Mouse (Mus musculus) kidney, postnatal 25 days (tissue): ENCODE results near the gene Mycl.
"Not testable (repeated sequence)": the region's sequence is repeated elsewhere in the genome, so short reads cannot be mapped to it uniquely, and the experiment has no call there.

Experiments used
- DNase-seq, 2 experiments: peaks; one replicate each; pipeline ENCODE4 v3.0.0; 2021; ENCODE audit warnings: mixed read lengths in 2 of 2

Gene Mycl

DNA sequence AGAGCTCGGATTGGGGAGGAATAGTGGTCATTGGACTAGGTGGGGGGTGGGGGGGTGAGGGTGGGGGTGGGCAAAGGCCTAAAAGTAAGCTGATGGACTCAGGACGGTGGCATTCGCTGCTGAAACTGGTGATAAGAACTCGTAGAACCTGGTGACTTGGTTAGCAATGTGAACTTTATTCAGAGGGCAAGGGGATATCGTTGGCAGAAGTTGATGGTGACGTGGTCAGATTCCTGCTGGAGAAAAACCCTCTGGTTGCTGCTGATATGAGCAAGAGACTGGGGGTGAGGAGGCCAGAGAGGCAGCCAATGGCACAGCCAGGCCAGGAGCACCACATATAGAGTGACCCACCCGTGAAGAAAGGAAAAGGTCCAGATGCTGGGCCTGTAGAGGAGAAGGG is 14.2 kb upstream of the Mycl start:
- no peak for DNase-seq

- DNase-seq: no peak
These were observed 13.5 kb upstream of the Mycl start for GRCm38 (mm10) chr4:122981930-122982329.

DNA sequence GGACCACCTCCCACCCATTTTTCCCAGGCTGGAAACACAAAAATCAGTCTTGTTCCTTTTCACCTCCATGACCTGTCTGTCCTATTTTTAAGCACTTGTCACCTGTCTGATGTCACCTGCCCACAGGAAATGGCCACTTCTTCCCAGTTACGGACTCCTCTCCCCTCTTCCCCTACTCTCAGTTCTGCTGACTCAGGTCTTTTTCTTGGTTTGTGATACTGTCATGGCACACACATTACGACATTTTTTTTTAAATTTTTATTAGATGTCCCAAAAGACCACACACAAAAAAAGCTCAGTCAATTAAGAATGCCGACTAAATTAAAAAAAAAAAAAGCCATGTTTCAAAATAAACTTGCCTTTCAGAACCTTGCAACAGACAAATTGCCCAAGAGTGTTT is 12.9 kb upstream of the Mycl start:
- no peak for DNase-seq

DNA sequence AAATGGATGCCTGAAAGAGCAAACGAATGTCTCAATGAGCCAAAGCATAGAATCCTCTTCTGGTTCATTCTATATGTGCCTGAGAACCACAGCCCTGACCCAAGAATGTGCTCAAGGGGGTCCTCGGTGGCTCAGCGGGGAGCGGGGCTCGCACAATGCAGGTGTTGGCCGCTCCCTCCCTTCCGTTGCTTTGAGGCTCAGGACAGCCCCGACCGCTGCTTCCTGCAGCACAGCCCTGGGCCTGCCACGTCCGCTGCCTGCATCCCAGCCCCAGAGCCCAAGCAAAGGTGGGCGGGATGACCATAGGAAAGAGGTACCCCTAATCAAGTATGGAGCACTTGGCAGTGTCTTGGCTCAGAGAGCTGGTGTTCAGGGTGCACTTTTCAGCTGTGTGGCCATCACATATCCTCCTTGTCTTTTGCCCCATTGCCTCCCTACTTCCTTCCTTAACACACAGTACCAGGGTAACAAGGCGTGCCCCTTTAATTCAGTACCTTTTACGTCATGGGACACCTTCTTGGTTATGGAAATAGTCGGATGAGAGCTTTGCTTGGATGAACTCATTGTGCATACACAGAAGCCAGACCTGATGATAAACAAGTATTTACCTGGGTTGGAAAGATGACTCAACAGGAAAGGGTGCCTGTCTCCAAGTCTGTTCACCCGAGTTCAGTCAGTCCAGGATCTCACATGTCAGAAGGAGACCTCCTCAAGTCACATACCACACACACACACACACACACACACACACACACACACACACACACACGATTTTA is 11.8 kb upstream of the Mycl start:
- no peak for DNase-seq

DNA sequence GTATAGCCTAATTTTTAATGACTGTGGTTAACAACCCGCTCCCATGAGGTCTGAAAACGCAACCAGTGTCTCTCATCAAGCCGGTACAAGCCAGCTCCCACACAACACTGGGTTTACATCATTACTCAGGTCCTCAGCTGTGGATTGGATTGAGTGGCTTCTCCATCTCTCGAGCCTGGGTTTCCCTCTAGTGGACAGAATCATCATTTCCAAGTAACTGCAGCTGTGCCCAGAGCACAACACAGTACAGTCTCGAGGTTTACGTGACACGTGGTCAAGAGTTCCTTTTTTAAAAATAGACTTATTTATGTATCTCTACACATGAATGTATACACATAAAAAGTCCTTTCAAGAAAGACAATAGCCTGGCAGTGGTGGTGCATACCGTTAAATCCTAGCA is 10.3 kb upstream of the Mycl start:
- DNase-seq: peak; percentile 67 to 73

DNA sequence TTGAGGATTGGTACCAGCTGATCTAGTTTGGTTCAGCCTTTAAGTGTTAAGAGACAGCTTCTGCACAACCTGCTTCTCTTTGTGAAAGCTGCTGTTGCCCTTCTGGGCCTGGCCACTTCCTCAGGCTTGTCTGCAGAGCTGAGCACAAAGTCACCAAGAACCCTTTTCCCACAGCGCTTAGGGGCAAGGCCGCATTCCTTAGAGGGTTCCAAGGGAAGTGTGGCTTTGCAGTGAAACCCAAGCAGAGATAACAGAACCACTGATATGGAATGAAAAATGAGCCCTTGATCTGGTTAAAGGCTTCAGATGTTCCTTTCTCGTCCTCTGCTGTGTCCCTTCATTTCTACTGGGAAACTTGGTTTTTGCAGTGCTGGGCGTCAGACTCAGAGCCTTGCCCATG is 8.0 kb upstream of the Mycl start:
- no peak for DNase-seq

DNA sequence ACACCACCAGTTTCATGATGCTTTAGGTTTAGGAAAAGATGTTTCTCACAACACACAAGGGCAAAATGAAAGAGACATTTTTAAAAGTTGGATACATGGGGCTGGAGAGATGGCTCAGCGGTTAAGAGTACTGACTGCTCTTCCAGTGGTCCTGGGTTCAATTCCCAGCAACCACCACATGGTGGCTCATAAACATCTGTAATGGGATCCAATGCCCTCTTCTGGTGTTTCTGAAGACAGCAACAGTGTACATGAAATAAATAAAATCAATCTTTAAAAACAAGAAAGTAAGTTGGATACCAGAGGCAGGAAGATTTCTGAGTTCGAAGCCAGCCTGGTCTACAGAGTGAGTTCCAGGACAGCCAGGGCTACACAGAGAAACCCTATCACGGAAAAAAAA is 7.4 kb upstream of the Mycl start:
- not testable (repeated sequence) for DNase-seq

DNA sequence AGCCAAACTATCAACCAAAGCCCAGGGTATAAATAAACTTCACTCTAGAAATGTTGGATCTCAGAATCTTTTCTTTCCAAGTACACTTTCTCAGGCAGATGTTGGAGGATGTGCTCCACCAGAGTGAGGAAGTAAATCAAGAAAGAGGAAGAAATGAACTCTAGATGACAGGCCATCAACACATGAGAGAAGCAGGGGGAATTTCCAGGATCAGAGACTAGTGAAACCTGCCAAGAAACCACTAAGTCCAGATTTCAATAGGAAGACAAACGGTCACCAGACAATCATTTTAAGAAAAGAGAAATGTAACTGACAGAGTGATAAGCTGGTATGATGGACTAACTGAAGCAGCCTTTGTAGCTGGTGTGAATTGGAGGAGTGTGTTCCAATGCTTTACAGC is 4.3 kb upstream of the Mycl start:
- no peak for DNase-seq

DNA sequence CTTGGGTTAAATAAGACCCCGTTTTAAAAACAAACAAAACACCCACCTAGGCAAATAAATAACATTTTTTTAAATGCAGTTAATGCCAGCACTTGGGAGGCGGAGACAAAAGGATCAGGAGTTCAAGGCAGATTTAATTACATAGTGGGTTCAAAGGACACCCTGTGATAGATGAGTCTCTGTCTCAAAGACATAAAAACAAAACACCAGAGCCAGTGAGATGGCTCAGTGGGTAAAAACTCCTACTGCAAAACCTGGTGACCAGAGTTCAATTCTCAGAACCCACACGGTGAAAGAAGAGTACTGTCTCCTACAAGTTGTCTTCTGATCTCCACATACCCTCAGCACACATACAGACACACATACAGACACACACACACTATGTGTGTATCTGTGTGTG is 3.2 kb upstream of the Mycl start:
- DNase-seq: peak in 1 of 2 experiments; percentile 17

- peak; percentile 19 to 52 for DNase-seq
These were observed 767 bp downstream of the Mycl start for GRCm38 (mm10) chr4:122996221-122996617.

GRCm38 (mm10) chr4:122996618-122997381 is 1.3 kb downstream of the Mycl start:
- DNase-seq: no peak

DNA sequence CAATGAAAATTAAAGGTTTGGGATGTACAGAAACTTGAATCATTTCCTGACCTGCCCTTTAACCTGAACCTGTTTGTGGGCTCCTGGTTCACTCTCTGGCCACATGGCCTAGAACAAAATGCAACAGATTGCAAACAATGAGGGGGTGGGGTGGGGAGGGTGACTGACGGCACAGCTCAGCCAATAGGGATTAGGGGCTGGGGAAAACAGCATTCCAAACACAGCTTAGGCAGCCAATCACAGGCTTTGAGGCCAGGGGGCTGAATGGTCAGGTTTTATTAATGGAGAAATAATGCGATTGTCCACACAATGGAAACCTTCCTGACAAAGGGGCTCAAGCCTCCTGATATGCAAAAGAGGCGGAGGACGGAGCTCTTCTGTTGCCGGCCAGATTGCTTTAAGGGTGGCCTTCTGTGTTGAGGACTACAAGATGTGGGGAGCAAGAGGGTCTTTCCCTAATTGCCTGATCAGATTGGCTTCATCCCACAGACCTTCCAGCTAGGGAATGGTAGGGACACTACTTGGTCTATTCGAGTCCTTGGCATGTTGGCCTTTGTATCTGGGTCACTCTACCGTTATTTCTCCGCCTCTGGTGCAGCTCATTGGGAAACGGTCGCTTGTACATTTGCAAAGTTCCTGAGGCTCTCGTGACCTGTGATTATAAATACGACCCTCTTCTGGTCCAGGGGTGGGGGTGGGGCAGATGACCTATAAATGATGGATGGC is 3.2 kb downstream of the Mycl start:
- DNase-seq: no peak

DNA sequence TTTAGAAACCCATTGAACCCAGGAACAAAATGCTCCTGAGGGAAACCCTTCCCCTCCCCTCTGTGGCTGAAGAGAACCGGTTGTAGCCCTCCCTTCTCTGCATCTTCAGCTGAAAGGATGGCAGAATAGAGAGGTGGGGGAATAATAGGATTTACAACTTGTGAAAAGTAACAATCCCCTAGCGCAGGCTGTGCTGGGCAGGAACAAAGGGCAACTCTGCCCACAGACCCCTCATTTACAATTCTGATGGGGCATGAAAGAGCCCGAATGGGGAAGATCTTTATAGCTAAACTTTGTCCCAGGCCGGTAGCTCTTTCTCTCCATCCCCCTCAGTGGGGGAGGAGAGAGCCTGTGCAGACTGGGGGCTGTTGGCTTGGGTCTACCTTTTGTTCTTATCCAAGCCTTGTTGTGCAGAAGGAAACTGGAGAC is 3.8 kb downstream of the Mycl start:
- no peak for DNase-seq

DNA sequence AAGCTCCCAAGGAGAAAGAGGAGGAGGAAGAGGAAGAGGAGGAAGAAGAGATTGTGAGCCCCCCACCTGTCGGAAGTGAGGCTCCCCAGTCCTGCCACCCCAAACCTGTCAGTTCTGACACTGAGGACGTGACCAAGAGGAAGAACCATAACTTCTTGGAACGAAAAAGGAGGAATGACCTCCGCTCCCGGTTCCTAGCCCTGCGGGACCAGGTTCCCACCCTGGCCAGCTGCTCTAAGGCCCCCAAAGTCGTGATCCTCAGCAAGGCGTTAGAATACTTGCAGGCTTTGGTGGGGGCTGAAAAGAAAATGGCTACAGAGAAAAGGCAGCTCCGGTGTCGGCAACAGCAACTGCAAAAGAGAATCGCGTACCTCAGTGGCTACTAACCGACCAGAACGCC is 4.7 kb downstream of the Mycl start:
- no peak for DNase-seq

GRCm38 (mm10) chr4:123000617-123001342 is 5.3 kb downstream of the Mycl start:
- DNase-seq: no peak

DNA sequence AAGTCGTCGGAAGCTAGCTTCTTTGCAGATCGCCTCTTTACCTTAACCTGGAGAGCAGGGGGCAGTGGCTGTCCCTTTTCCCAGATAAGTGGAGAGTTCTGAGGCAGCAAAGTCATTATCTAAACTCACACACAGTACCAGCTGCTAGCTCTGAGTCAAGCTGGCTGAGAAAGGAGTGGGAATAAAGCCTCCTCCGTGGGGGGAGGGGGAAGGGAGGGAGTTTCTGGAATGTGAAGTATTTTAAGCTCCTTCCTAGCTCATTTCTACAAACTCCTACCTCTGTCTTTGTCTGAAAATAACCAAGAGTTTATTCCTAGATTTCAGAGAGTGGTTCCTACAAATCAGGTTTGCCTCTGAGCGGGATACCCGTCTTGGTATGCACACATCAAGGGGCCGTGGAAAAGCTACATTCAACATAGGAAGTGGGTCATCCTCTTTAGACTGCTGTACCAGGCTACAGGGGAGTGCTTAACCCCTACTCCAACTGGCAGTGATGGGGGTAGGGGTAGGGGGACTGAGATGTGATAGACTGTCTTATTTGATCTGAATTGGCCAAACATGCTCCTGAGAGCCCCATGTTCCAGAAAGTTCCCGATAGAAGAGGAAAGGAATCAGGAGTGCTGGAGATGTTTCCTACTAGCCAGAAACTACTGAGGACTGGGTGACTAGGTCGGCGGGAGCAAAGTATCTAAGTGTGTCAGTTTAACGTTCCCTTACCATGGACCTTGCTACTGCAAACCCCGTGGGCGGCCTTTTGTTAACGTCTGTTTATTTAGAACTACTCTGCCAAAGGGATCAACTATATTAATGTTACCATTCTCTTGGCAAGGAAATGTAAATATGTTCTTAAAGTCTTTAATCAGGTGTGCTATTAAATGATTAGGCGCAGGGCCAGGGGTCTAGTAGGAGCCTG is 9.9 kb downstream of the Mycl start:
- DNase-seq: peak in 1 of 2 experiments; percentile 19

DNA sequence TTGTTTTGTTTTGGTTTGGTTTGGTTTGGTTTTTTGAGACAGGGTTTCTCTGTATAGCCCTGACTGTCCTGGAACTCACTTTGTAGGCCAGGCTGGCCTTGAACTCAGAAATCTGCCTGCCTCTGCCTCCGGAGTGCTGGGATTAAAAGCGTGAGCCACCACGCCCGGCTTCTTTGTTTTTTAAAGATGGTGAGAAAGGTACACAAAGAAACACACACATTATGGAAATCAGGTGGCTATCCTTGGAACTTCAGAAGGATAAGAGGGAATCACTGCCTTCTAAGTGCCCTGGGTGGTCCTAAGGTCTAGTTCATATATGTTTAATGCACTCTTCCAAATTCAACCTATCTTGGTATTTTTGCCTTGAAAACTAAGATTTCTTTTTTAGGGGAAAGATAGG is 17.0 kb downstream of the Mycl start:
- not testable (repeated sequence) for DNase-seq

GRCm38 (mm10) chr4:123013346-123013945 is 18.0 kb downstream of the Mycl start:
- DNase-seq: no peak

DNA sequence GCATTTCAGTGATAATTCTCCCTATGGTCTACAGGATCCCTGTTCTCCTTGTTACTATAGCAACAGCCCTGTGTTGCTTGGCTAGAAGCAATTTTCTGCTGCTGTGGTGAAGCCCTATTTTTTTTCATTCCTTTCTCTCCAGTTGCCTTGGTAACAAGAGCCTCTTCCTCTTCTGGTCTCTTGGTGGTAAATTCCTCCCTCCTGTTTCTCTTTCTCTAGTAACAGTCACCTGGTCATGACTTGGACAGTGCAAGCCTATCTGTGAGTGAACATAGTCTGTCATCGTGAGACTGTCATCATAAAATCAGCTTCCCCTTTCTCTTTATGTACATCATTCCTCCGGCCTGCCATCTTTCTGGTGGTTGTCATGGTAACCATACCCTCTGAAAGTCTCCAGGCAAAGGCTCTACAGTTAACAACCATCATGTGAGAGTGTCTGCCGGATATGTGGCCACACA is 18.5 kb downstream of the Mycl start:
- DNase-seq: no peak

GRCm38 (mm10) chr4:123014501-123015282 is 19.2 kb downstream of the Mycl start:
- no peak for DNase-seq
